8 mouse cellular contexts compared by ENCODE assay signal in the genomic region with DNA sequence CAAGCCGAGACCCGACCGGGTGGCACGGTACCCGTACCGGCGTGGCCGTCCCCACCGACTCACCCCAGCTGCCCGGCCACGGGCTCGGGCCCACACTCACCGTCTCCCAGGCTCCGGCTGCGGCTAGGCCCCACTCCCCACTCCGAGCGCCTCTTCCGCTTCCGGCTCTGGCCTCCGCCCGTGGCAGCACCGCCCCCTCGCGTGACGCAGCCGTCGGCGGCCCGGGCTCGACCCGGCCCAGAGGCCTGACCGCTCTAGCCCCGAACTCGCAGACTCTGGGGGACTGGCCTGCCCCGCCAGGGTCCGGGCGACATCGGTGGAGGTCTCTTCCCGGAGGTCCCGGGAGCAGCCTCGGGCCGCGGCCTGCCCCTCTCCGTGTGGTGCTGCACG. TPM values are rescaled to one million over a fixed set of nuclear protein-coding genes. Genes with fewer than 3 reads are reported as not detected.
DNase-seq lines count a peak whose midpoint lies in the region; ATAC-seq lines count a peak whose summit lies in the region.

No protein-coding gene starts in this region.

- H3K4me3 ChIP-seq in hindbrain, embryonic 15.5 days: peak overlapping the region; percentile 97

- WGBS in hindbrain, embryonic 15.5 days: 0% methylated on average over 45 of the region's 45 CpGs

- ATAC-seq in hindbrain, embryonic 15.5 days (ENCODE audit: low FRiP score, low read depth): peak; percentile 92

- DNase-seq in ZHBTc4 (ENCODE audit: low read depth, low spot score): peak; percentile 94
- DNase-seq in cerebellum, postnatal 36 days: peak; percentile 89 to 94
- DNase-seq in frontal cortex, postnatal 36 days (ENCODE audit: low spot score in 2 of 2): peak; percentile 92 to 94
- peak; percentile 91 to 94 for DNase-seq in left cerebral cortex, adult 18-20 months (ENCODE audit: low spot score in 2 of 2)
- peak; percentile 96 to 97 for DNase-seq in lung, postnatal 4 days
- peak; percentile 96 for DNase-seq in retina, postnatal 1 day
- DNase-seq in thymus, postnatal 4 days: peak; percentile 96

- peaks cover 38% of the 10 kb centered on the region for H3K4me1 ChIP-seq in hindbrain, embryonic 15.5 days (replicated peaks)

- peaks cover 15% of the 10 kb centered on the region for H3K36me3 ChIP-seq in hindbrain, embryonic 15.5 days

- peak overlapping the region; percentile 83 for H3K4me2 ChIP-seq in hindbrain, embryonic 15.5 days

- H3K9ac ChIP-seq in hindbrain, embryonic 15.5 days: peak overlapping the region; percentile 96

- H3K27me3 ChIP-seq in hindbrain, embryonic 15.5 days: no peaks in the 10 kb centered on the region

- H3K9me3 ChIP-seq in hindbrain, embryonic 15.5 days: no peaks in the 10 kb centered on the region

- peak overlapping the region; percentile 99 for H3K27ac ChIP-seq in hindbrain, embryonic 15.5 days (replicated peaks)

RNA-seq across cellular contexts. Expression of a gene that starts 0.7 kb away (rescaled TPM):
- 65.5 and 67.0 TPM in 2 replicates for polyA plus RNA-seq in hindbrain, embryonic 15.5 days (2015; fragmentation: Nextera tagmentation; extraction: Ambion mirVana)
- 10 to 100 TPM; 77.8 to 88.3 TPM for total RNA-seq in left cerebral cortex, adult 18-20 months (2021)

RNA-seq across cellular contexts. Expression of a gene that starts 56.6 kb away (rescaled TPM):
- 30.8 and 31.0 TPM in 2 replicates for polyA plus RNA-seq in hindbrain, embryonic 15.5 days (2015; fragmentation: Nextera tagmentation; extraction: Ambion mirVana)
- total RNA-seq in left cerebral cortex, adult 18-20 months (2021): 10 to 100 TPM; 15.2 to 16.0 TPM

Comparison
In these comparisons a context has a peak if more than half of its experiments do, and no peak if none do; other contexts are left out.
1. Peak in every context shown above with its lines: DNase-seq, ATAC-seq, H3K4me3 ChIP-seq and H3K27ac ChIP-seq.